Mouse (Mus musculus) adrenal gland, postnatal 25 days (tissue): ENCODE measurements around the gene Lin7a. TPM values are rescaled to one million over a fixed set of nuclear protein-coding genes. Genes with fewer than 3 reads are reported as not detected.

Source experiments
- total RNA-seq: library from RNA; stranded (reverse); gene quantifications from 2 replicates; pipeline ENCODE4 v1.2.3, GENCODE M21; 2021

Gene Lin7a
- total RNA-seq, 1 experiment from 2014 or later, result 1.4 TPM

Other genes with a start within 250 kb of the Lin7a start
- 21.5 and 22.0 TPM in 2 replicates for gene Acss3, start 148.0 kb upstream of the Lin7a start, total RNA-seq
- not detected in 2 replicates for gene Myf5, start 214.4 kb downstream of the Lin7a start, total RNA-seq
- gene Myf6, start 223.1 kb downstream of the Lin7a start, total RNA-seq, result not detected in 2 replicates